Mouse (Mus musculus) intestine, postnatal 0 days (tissue): ENCODE measurements around the gene Bag5. TPM values are rescaled to one million over a fixed set of nuclear protein-coding genes. Genes with fewer than 3 reads are reported as not detected.

Experiments used
- ATAC-seq: fragments of 200-750 bp; cut with Nextera tagmentation; 2 replicates; pipeline ENCODE4 v1.8.0; 2017; ENCODE audit warnings: mild to moderate bottlenecking, moderate TSS enrichment, moderate library complexity
- H3K27ac ChIP-seq: fragments of 300-500 bp; sonication (generic); 2 replicates; pipeline ENCODE4 v1.5.1; 2014; ENCODE audit warnings: mild to moderate bottlenecking, low read depth, low read length, moderate library complexity
- H3K27me3 ChIP-seq: fragments of 300-500 bp; sonication (generic); replicated peaks from 2 replicates; pipeline ENCODE4 v1.6.1; 2014; ENCODE audit warnings: low read length, mixed read lengths; ENCODE audit not compliant: control insufficient read depth, insufficient read depth
- H3K36me3 ChIP-seq: fragments of 300-500 bp; sonication (generic); 2 replicates; pipeline ENCODE4 v1.6.1; 2014; ENCODE audit warnings: mild to moderate bottlenecking, moderate library complexity; ENCODE audit not compliant: control insufficient read depth, insufficient read depth
- H3K4me1 ChIP-seq: fragments of 300-500 bp; sonication (generic); replicated peaks from 2 replicates; pipeline ENCODE4 v1.6.1; 2014; ENCODE audit warnings: antibody characterized with exemption, low read length, mixed read lengths; ENCODE audit not compliant: control insufficient read depth, insufficient read depth
- H3K4me2 ChIP-seq: fragments of 300-500 bp; sonication (generic); replicated peaks from 2 replicates; pipeline ENCODE4 v1.6.1; 2014; ENCODE audit warnings: low read depth, mild to moderate bottlenecking, moderate library complexity
- H3K4me3 ChIP-seq: fragments of 300-500 bp; sonication (generic); 2 replicates; pipeline ENCODE4 v1.5.1; 2014; ENCODE audit warnings: low read depth, low read length
- H3K9ac ChIP-seq: fragments of 300-500 bp; sonication (generic); 2 replicates; pipeline ENCODE4 v1.6.1; 2014; ENCODE audit warnings: mild to moderate bottlenecking, low read depth, low read length
- H3K9me3 ChIP-seq: fragments of 300-500 bp; sonication (generic); 2 replicates; pipeline ENCODE4 v1.6.1; 2016; ENCODE audit warnings: mixed run types; ENCODE audit not compliant: control insufficient read depth
- CTCF ChIP-seq: sonication (generic); IDR thresholded peaks from 2 replicates; pipeline ENCODE4 v1.5.1; 2016; ENCODE audit warnings: low read depth, mild to moderate bottlenecking, control low read depth, antibody characterized with exemption, moderate library complexity
- WGBS: fragments of 180-500 bp; shearing (Covaris S2); extraction: QIAGEN DNeasy Blood & Tissue Kit; methylation state at CpG from one replicate; pipeline ENCODE4 v1.1.7; 2014; 5-methylcytosine and 5-hydroxymethylcytosine counted together
- polyA plus RNA-seq: library from polyadenylated mRNA; unstranded; fragments of >200 nt; fragmentation: Nextera tagmentation; extraction: Ambion mirVana; gene quantifications from 2 replicates; pipeline ENCODE4 v1.2.1, GENCODE M21; 2015

The Bag5 gene
- polyA plus RNA-seq, 1 experiment from 2014 or later, result 29.6 TPM

GRCm38 (mm10) chr12:111705186-111705973 lies 7.7 kb downstream of the Bag5 start:
- Histone ChIP-seq H3K9me3 (no peaks in the 10 kb centered on the region), H3K36me3 (peaks cover 20% of the 10 kb centered on the region), H3K4me3 (no peak overlapping the region), H3K9ac (no peak overlapping the region), H3K27me3 (no peaks in the 10 kb centered on the region), H3K27ac (peak overlapping the region; percentile 36; the same call in 1 of the 2 replicates), H3K4me1 (no peaks in the 10 kb centered on the region), H3K4me2 (no peak overlapping the region)
- ATAC-seq, result no peak; the same call in 1 of the 2 replicates
- TF ChIP-seq CTCF, result no peak
- WGBS, result 37% methylated on average over 15 of the region's 15 CpGs

DNA sequence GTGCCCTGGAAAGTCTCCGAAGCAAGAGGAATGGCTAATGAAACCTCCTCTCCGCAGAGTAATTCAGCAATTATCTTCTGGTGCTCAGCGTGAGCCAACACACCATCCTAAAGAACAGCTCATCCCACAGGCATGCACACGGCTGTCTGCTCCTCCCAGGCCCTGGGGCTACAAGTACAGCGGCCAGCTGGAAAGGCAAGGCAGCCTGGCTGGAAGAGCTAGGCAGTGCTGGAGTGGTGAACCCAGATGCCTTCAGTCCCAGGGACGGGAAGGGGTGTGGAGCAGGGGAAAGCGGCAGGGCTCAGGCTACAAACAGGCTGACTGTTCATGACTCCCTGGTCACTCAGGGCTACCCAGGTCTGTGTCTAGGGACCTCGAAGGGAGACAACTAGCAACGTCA lies 8.4 kb downstream of the Bag5 start:
- no peak for TF ChIP-seq CTCF
- Histone ChIP-seq H3K9ac (no peak overlapping the region), H3K4me3 (no peak overlapping the region), H3K9me3 (no peaks in the 10 kb centered on the region), H3K36me3 (peaks cover 12% of the 10 kb centered on the region), H3K4me2 (0 out of 2 replicates have a peak overlapping the region, but pooled peaks have one; percentile 3), H3K27ac (peak overlapping the region; percentile 36; the same call in 1 of the 2 replicates), H3K4me1 (no peaks in the 10 kb centered on the region), H3K27me3 (no peaks in the 10 kb centered on the region)
- ATAC-seq, result peak; percentile 26; the same call in 1 of the 2 replicates
- WGBS, result 43% methylated on average over 9 of the region's 9 CpGs

DNA sequence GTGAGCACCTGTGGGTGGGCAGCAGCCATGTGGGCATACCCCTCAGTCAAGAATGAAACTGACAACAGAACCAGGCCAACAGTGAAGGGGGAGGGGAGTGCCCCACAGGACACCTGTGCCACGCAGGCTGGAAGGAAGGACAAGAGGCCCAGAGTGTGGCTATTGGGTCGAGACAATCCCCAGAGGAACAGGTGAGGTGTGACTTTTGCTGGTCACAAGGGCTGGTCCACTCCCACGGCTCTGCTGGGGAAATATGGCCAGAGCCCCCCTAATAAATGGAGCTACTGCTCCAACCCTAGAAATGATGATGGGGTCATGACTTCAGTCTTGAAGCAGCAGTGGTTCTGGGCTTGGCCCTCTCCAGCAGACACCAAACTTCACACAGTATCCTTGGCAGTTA lies 9.8 kb downstream of the Bag5 start:
- H3K4me2 ChIP-seq, result no peak overlapping the region
- ATAC-seq, result no peak
- H3K27ac ChIP-seq, result no peak overlapping the region
- 66% methylated on average over 3 of the region's 3 CpGs for WGBS
- TF ChIP-seq CTCF, result no peak
- no peaks in the 10 kb centered on the region for H3K27me3 ChIP-seq
- H3K4me1 ChIP-seq, result no peaks in the 10 kb centered on the region
- H3K36me3 ChIP-seq, result no peaks in the 10 kb centered on the region
- H3K4me3 ChIP-seq, result no peak overlapping the region
- H3K9me3 ChIP-seq, result no peaks in the 10 kb centered on the region
- H3K9ac ChIP-seq, result no peak overlapping the region

- H3K27ac ChIP-seq, result no peak overlapping the region
- H3K9me3 ChIP-seq, result no peaks in the 10 kb centered on the region
- no peaks in the 10 kb centered on the region for H3K27me3 ChIP-seq
- H3K9ac ChIP-seq, result no peak overlapping the region
- TF ChIP-seq CTCF, result no peak
- no peaks in the 10 kb centered on the region; the same call in 1 of the 2 replicates for H3K4me1 ChIP-seq
- ATAC-seq, result no peak
- no peaks in the 10 kb centered on the region for H3K36me3 ChIP-seq
- H3K4me2 ChIP-seq, result no peak overlapping the region
- 56% methylated on average over 9 of the region's 9 CpGs for WGBS
- H3K4me3 ChIP-seq, result no peak overlapping the region
These were observed 12.1 kb downstream of the Bag5 start for GRCm38 (mm10) chr12:111700920-111701458.

- WGBS, result 73% methylated on average over 4 of the region's 4 CpGs
- H3K4me1 ChIP-seq, result peaks cover 3% of the 10 kb centered on the region; the same call in 1 of the 2 replicates
- no peaks in the 10 kb centered on the region for H3K9me3 ChIP-seq
- H3K4me3 ChIP-seq, result no peak overlapping the region
- H3K36me3 ChIP-seq, result no peaks in the 10 kb centered on the region
- no peak for TF ChIP-seq CTCF
- H3K27ac ChIP-seq, result no peak overlapping the region
- ATAC-seq, result no peak
- no peaks in the 10 kb centered on the region for H3K27me3 ChIP-seq
- H3K9ac ChIP-seq, result no peak overlapping the region
- H3K4me2 ChIP-seq, result no peak overlapping the region
These were observed 13.5 kb downstream of the Bag5 start for GRCm38 (mm10) chr12:111699542-111699941.

DNA sequence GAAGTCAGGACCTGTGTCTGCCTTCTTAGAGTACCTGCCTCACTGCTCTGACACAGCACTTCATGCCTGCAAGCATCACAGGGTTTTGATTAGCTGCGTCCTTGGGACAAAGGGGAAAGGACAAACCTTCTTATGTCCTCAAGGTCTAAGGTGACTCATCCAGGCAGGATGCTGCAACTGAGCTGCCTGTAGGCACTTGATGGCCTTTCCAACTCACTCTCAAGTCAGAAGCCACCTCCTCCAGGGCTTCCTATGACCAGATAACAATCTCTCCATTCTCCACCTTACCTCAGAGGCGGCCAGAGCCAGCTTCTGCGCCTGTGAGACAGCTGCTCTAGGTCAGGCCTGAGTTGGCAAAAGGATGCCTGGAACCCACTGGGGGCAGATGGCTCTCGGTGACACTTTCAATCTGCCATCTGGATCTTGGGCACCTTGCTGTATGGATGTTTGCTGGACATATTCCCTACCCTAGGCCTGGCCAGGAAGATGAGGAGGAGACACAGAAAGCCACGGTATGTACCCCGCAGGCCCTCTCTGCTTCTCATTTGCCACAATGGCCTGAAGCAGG lies 14.6 kb downstream of the Bag5 start:
- Histone ChIP-seq H3K4me3 (no peak overlapping the region), H3K27me3 (no peaks in the 10 kb centered on the region), H3K4me2 (no peak overlapping the region), H3K9ac (no peak overlapping the region), H3K9me3 (no peaks in the 10 kb centered on the region), H3K27ac (peak overlapping the region; percentile 71), H3K36me3 (no peaks in the 10 kb centered on the region), H3K4me1 (peaks cover 10% of the 10 kb centered on the region)
- 79% methylated on average over 6 of the region's 6 CpGs for WGBS
- no peak for TF ChIP-seq CTCF
- peak; percentile 20; the same call in 1 of the 2 replicates for ATAC-seq
